Mouse (Mus musculus) G1E (cell line): ENCODE data around the gene Angptl7.

Experiments
- CTCF ChIP-seq: IDR thresholded peaks from 2 replicates; pipeline ENCODE4 v1.5.1; 2012; ENCODE audit warnings: low read depth, low read length, inconsistent platforms, mixed read lengths
- GATA1 ChIP-seq: IDR thresholded peaks from 2 replicates; pipeline ENCODE4 v1.6.1; 2012; ENCODE audit warnings: borderline replicate concordance, low read length, inconsistent platforms, mixed read lengths

- TF ChIP-seq CTCF (no peak), GATA1 (no peak)
These were observed 46.6 kb downstream of the Angptl7 start for GRCm38 (mm10) chr4:148453707-148454106.
